Mouse (Mus musculus) small intestine, adult 2 months (tissue): ENCODE data around the gene Tns4.

ENCODE experiments used
- CTCF ChIP-seq: fragments of 200-500 bp; IDR thresholded peaks from 2 replicates; pipeline ENCODE4 v1.5.1; 2012; ENCODE audit warnings: low read depth, mild to moderate bottlenecking, control low read depth, inconsistent platforms, low read length, moderate library complexity, mixed read lengths; ENCODE audit not compliant: insufficient replicate concordance, insufficient read length; ENCODE audit errors: extremely low read depth
- POLR2A ChIP-seq: fragments of 200-500 bp; IDR thresholded peaks from 2 replicates; pipeline ENCODE4 v1.6.1; 2012; ENCODE audit warnings: low read depth, mild to moderate bottlenecking, control low read depth, inconsistent platforms, low read length, moderate library complexity

DNA sequence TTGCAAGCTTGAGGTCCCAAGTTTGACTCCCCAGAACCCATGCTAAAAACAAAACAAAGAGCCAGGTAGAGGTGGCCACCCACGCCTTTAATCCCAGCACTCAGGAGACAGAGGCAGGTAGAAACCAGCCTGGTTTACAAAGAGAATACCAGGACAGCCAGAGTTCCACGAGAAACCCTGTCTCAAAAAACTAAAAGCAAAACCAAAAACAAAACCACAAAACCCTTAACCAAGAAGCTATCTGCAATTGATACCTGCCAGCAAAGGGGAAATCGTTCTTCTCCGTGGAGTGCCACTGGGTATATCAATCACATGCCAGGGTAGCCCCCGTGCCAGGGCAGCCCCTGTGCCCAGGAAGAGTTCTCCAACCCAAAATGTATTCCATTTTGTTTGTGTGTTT lies 11.1 kb upstream of the Tns4 start:
- no peak for TF ChIP-seq POLR2A
- no peak for TF ChIP-seq CTCF
